Mouse (Mus musculus): ENCODE data around the gene Msi2. TPM values are rescaled to one million over a fixed set of nuclear protein-coding genes. Genes with fewer than 3 reads are reported as not detected.

Gene Msi2
- polyA plus RNA-seq, 1 experiment from 2014 or later, result 16.8 TPM

- H3K9me3 ChIP-seq (replicated peaks), result no peaks in the 10 kb centered on the region
- H3K36me3 ChIP-seq, result peaks cover 32% of the 10 kb centered on the region
- no peak for DNase-seq (ENCODE audit: low spot score)
- H3K27me3 ChIP-seq (ENCODE audit: low read depth, poor library complexity, severe bottlenecking), result peaks cover 33% of the 10 kb centered on the region; the same call in 1 of the 2 replicates
- H3K27ac ChIP-seq, result no peak overlapping the region
- H3K4me3 ChIP-seq, result no peak overlapping the region
- peaks cover 24% of the 10 kb centered on the region for H3K4me1 ChIP-seq
- 96% methylated on average over 6 of the region's 6 CpGs for WGBS
These were observed 107.5 kb downstream of the Msi2 start for GRCm38 (mm10) chr11:88610809-88611208.

DNA sequence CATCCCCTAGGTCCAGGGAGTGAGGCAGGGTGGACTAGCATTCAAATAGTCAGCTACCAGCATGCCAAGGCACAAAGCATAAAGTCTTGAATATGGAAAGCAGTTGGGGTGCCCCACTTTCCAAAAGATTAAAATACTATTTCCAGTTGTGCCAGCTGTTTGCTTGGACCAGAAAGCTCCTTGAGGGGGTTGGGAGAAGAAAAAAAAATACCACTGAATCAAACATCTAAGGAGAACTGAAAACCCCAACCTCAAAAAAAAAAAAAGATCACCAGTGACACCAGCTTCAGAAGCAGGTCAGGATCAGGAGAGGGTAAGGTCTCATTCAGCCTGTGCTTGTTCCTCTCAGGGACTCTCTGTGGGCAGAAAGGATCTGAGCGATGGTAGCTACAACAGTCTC, 108.2 kb downstream of the Msi2 start:
- H3K27me3 ChIP-seq (ENCODE audit: low read depth, poor library complexity, severe bottlenecking), result peaks cover 39% of the 10 kb centered on the region; the same call in 1 of the 2 replicates
- no peak overlapping the region for H3K27ac ChIP-seq
- no peak for DNase-seq (ENCODE audit: low spot score)
- H3K9me3 ChIP-seq (replicated peaks), result no peaks in the 10 kb centered on the region
- peaks cover 32% of the 10 kb centered on the region for H3K36me3 ChIP-seq
- WGBS, result 97% methylated on average over 1 of the region's 1 CpGs
- H3K4me3 ChIP-seq, result no peak overlapping the region
- H3K4me1 ChIP-seq, result peaks cover 30% of the 10 kb centered on the region

DNA sequence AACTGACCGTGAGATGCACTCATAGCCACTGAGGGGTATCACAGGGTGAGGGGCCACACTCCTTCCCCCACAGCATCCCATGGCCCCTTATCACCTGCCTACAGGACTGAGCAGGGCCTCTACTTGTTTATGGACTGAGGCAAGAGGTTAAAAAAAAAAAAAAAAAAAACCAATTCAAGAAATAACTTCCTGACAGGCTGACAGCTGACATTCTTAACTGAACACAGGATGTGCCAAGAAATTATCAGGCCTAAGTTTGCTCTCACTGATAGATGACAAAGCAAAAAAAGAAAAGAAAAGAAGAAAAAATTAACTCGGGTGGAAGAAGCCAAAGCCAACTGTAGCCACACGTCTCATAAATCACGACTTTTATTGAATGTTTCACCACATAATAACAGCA, 109.7 kb downstream of the Msi2 start:
- no peak for DNase-seq (ENCODE audit: low spot score)

GRCm38 (mm10) chr11:88607725-88608383, 110.5 kb downstream of the Msi2 start:
- Histone ChIP-seq H3K27ac (no peak overlapping the region), H3K27me3 (ENCODE audit: low read depth, poor library complexity, severe bottlenecking) (peaks cover 44% of the 10 kb centered on the region; the same call in 1 of the 2 replicates), H3K9me3 (replicated peaks) (no peaks in the 10 kb centered on the region), H3K4me1 (peaks cover 32% of the 10 kb centered on the region), H3K4me3 (no peak overlapping the region), H3K36me3 (peaks cover 43% of the 10 kb centered on the region)
- no peak for DNase-seq (ENCODE audit: low spot score)
- 83% methylated on average over 12 of the region's 12 CpGs for WGBS

More for the DNA sequence above, 109.7 kb downstream of the Msi2 start:
- Histone ChIP-seq H3K4me3 (no peak overlapping the region), H3K4me1 (peaks cover 27% of the 10 kb centered on the region), H3K36me3 (peaks cover 42% of the 10 kb centered on the region), H3K9me3 (replicated peaks) (no peaks in the 10 kb centered on the region), H3K27ac (no peak overlapping the region), H3K27me3 (ENCODE audit: low read depth, poor library complexity, severe bottlenecking) (peaks cover 44% of the 10 kb centered on the region; the same call in 1 of the 2 replicates)
- 76% methylated on average over 4 of the region's 4 CpGs for WGBS

GRCm38 (mm10) chr11:88605771-88606170, 112.5 kb downstream of the Msi2 start:
- peaks cover 37% of the 10 kb centered on the region; the same call in 1 of the 2 replicates for H3K27me3 ChIP-seq (ENCODE audit: low read depth, poor library complexity, severe bottlenecking)
- H3K4me3 ChIP-seq, result no peak overlapping the region
- H3K9me3 ChIP-seq (replicated peaks), result no peaks in the 10 kb centered on the region
- 93% methylated on average over 6 of the region's 6 CpGs for WGBS
- DNase-seq (ENCODE audit: low spot score), result no peak
- H3K4me1 ChIP-seq, result peaks cover 48% of the 10 kb centered on the region
- no peak overlapping the region for H3K27ac ChIP-seq
- H3K36me3 ChIP-seq, result peaks cover 49% of the 10 kb centered on the region

DNA sequence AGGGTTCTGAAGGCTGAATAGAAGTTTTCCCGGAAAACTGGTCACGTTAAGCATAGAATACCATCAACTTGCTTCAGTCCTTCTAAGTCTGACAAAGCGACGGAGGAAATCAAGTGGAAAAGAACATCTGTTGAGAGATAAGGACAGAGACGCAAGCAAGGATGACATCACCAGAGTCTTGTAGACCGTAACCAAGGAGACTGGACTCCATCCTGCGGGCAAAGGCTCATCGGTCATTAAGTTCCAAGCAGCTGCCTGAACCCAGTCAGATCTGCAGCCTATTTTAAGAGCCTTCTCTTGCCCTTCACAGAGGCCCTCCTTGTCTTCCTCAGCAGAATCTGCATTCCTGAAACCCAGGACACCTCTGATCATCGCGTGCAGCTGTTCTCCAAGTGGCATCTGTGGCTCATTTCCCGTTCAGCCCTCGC, 113.2 kb downstream of the Msi2 start:
- 68% methylated on average over 12 of the region's 12 CpGs for WGBS
- Histone ChIP-seq H3K27me3 (ENCODE audit: low read depth, poor library complexity, severe bottlenecking) (peaks cover 30% of the 10 kb centered on the region; the same call in 1 of the 2 replicates), H3K4me1 (peaks cover 54% of the 10 kb centered on the region), H3K4me3 (no peak overlapping the region), H3K9me3 (replicated peaks) (no peaks in the 10 kb centered on the region), H3K36me3 (peaks cover 54% of the 10 kb centered on the region), H3K27ac (no peak overlapping the region)
- no peak for DNase-seq (ENCODE audit: low spot score)

DNA sequence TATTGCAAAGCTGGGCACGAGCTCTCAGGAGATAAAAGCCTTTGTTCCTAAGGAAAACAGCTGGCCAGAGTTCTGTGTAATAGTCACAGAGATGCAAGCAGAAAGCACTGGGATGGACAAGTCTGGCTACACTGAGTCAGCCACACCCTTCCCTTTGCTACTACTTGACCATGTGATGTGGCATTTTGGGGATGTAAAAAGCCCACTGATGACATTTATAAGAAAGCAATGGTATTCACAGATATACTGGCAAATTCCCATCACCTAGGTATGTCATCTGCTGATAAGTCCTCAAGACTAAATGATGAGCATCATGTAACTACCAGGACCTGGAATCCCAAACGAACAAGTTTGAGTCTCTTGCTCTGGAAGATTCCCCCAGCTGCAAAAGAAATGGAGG, 113.7 kb downstream of the Msi2 start:
- H3K27me3 ChIP-seq (ENCODE audit: low read depth, poor library complexity, severe bottlenecking), result peaks cover 26% of the 10 kb centered on the region; the same call in 1 of the 2 replicates
- no peak overlapping the region for H3K4me3 ChIP-seq
- no peak overlapping the region for H3K27ac ChIP-seq
- 82% methylated on average over 2 of the region's 2 CpGs for WGBS
- no peaks in the 10 kb centered on the region for H3K9me3 ChIP-seq (replicated peaks)
- DNase-seq (ENCODE audit: low spot score), result no peak
- peaks cover 59% of the 10 kb centered on the region for H3K4me1 ChIP-seq
- H3K36me3 ChIP-seq, result peaks cover 54% of the 10 kb centered on the region

DNA sequence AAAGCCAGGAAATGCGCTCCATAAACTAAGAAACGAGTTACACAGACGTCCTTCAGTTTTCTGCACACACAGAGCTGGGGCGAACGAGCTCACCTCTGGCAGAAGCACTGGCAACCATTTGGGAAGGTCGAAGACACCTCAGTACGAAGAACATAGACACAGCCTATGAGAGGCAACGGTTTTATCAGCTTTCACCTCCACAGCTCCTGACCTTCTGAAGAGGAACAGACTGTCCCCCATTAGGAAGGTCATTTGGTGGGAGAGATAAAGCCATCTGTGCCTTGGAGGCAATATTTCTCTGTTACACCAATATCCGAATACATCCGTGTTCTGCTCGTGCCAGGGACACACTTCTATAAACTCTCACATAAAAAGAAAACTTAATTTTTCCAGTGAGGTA, 114.9 kb downstream of the Msi2 start:
- Histone ChIP-seq H3K36me3 (peaks cover 54% of the 10 kb centered on the region), H3K27me3 (ENCODE audit: low read depth, poor library complexity, severe bottlenecking) (peaks cover 26% of the 10 kb centered on the region; the same call in 1 of the 2 replicates), H3K9me3 (replicated peaks) (no peaks in the 10 kb centered on the region), H3K4me3 (no peak overlapping the region), H3K27ac (no peak overlapping the region), H3K4me1 (peaks cover 63% of the 10 kb centered on the region)
- WGBS, result 77% methylated on average over 11 of the region's 11 CpGs
- DNase-seq (ENCODE audit: low spot score), result no peak

- DNase-seq (ENCODE audit: low spot score), result no peak
- no peaks in the 10 kb centered on the region for H3K9me3 ChIP-seq (replicated peaks)
- 14% methylated on average over 7 of the region's 7 CpGs for WGBS
- H3K4me3 ChIP-seq, result no peak overlapping the region
- peaks cover 26% of the 10 kb centered on the region; the same call in 1 of the 2 replicates for H3K27me3 ChIP-seq (ENCODE audit: low read depth, poor library complexity, severe bottlenecking)
- peaks cover 67% of the 10 kb centered on the region for H3K4me1 ChIP-seq
- H3K27ac ChIP-seq, result no peak overlapping the region
- peaks cover 57% of the 10 kb centered on the region for H3K36me3 ChIP-seq
These were observed 115.7 kb downstream of the Msi2 start for GRCm38 (mm10) chr11:88602471-88603120.

GRCm38 (mm10) chr11:88600194-88600593, 118.1 kb downstream of the Msi2 start:
- Histone ChIP-seq H3K27ac (no peak overlapping the region), H3K36me3 (peaks cover 54% of the 10 kb centered on the region)
- whole genome bisulfite sequencing, result 93% methylated on average over 3 of the region's 3 CpGs

GRCm38 (mm10) chr11:88599332-88600130, 118.8 kb downstream of the Msi2 start:
- no peak for DNase-seq (ENCODE audit: low spot score)
- peaks cover 85% of the 10 kb centered on the region for H3K4me1 ChIP-seq
- peaks cover 2% of the 10 kb centered on the region; the same call in 1 of the 2 replicates for H3K27me3 ChIP-seq (ENCODE audit: low read depth, poor library complexity, severe bottlenecking)
- H3K9me3 ChIP-seq (replicated peaks), result no peaks in the 10 kb centered on the region
- peaks cover 54% of the 10 kb centered on the region for H3K36me3 ChIP-seq
- no peak overlapping the region for H3K27ac ChIP-seq
- H3K4me3 ChIP-seq, result no peak overlapping the region
- 54% methylated on average over 17 of the region's 17 CpGs for WGBS

More at GRCm38 (mm10) chr11:88600194-88600593, 118.1 kb downstream of the Msi2 start:
- Histone ChIP-seq H3K9me3 (replicated peaks) (no peaks in the 10 kb centered on the region), H3K4me3 (no peak overlapping the region), H3K27me3 (ENCODE audit: low read depth, poor library complexity, severe bottlenecking) (peaks cover 6% of the 10 kb centered on the region; the same call in 1 of the 2 replicates), H3K4me1 (peaks cover 79% of the 10 kb centered on the region)
- no peak for DNase-seq (ENCODE audit: low spot score)

GRCm38 (mm10) chr11:88598848-88599175, 119.5 kb downstream of the Msi2 start:
- DNase-seq (ENCODE audit: low spot score), result no peak
- Histone ChIP-seq H3K9me3 (replicated peaks) (no peaks in the 10 kb centered on the region), H3K27me3 (ENCODE audit: low read depth, poor library complexity, severe bottlenecking) (no peaks in the 10 kb centered on the region), H3K36me3 (peaks cover 49% of the 10 kb centered on the region), H3K4me1 (peaks cover 90% of the 10 kb centered on the region), H3K27ac (no peak overlapping the region), H3K4me3 (no peak overlapping the region)
- 48% methylated on average over 3 of the region's 3 CpGs for WGBS
